Comparison of ENCODE assay signal across 11 mouse cellular contexts in genomic region chr11:95825625-95826024, GRCm38 (mm10). TPM values are rescaled to one million over a fixed set of nuclear protein-coding genes. Genes with fewer than 3 reads are reported as not detected.
DNase-seq lines count a peak whose midpoint lies in the region; ATAC-seq and TF ChIP-seq lines count a peak whose summit lies in the region.
"Had no signal": no experiment of that assay in that cellular context is flagged by ENCODE, and none has a peak within 500 bp of the region (broad histone marks: within the 10 kb centered on the region; RNA-seq: fewer than 3 reads in every experiment).

No protein-coding gene starts in this region.

- WGBS in hindbrain, embryonic 12.5 days, result 56% methylated on average over 3 of the region's 3 CpGs
- 54% methylated on average over 3 of the region's 3 CpGs for WGBS in hindbrain, embryonic 10.5 days
- 59% methylated on average over 3 of the region's 3 CpGs for WGBS in midbrain, embryonic 12.5 days
- 50% methylated on average over 3 of the region's 3 CpGs for WGBS in midbrain, postnatal 0 days
- 37% methylated on average over 3 of the region's 3 CpGs for WGBS in heart, embryonic 16.5 days

- no peak for DNase-seq in hindbrain, embryonic 10.5 days (ENCODE audit: low spot score)
- no peak for DNase-seq in midbrain, postnatal 0 days (ENCODE audit: low spot score)
- peak; percentile 26 for DNase-seq in naive thymus-derived CD4-positive, alpha-beta T cell, adult 2 months (ENCODE audit: low read depth)
- no peak for DNase-seq in left cerebral cortex, postnatal 36 days (ENCODE audit: low spot score in 2 of 2)
- DNase-seq: spleen, adult 18-20 months had no signal

- H3K27me3 ChIP-seq in hindbrain, embryonic 12.5 days, result peaks cover 75% of the 10 kb centered on the region
- H3K27me3 ChIP-seq in hindbrain, embryonic 10.5 days (ENCODE audit: insufficient read depth, poor library complexity, severe bottlenecking), result peaks cover 91% of the 10 kb centered on the region
- H3K27me3 ChIP-seq in midbrain, embryonic 12.5 days, result peaks cover 84% of the 10 kb centered on the region
- H3K27me3 ChIP-seq in midbrain, postnatal 0 days (ENCODE audit: insufficient read depth, low read length), result peaks cover 52% of the 10 kb centered on the region
- peaks cover 23% of the 10 kb centered on the region for H3K27me3 ChIP-seq in heart, embryonic 16.5 days (ENCODE audit: control insufficient read depth, insufficient read depth, low read length)

- no peaks in the 10 kb centered on the region for H3K36me3 ChIP-seq in hindbrain, embryonic 12.5 days
- H3K36me3 ChIP-seq in hindbrain, embryonic 10.5 days, result no peaks in the 10 kb centered on the region
- no peaks in the 10 kb centered on the region for H3K36me3 ChIP-seq in midbrain, embryonic 12.5 days
- H3K36me3 ChIP-seq in midbrain, postnatal 0 days (ENCODE audit: insufficient read depth, low read length), result no peaks in the 10 kb centered on the region
- no peaks in the 10 kb centered on the region for H3K36me3 ChIP-seq in heart, embryonic 16.5 days (ENCODE audit: control insufficient read depth, insufficient read depth)
- H3K36me3 ChIP-seq: limb, embryonic 15.5 days had no signal

- intact Hi-C loops in left cerebral cortex, postnatal 36 days (cut with DNase I), result loop anchor here (2.0 to 5.0 kb wide), 2 partner anchors 33 to 207 kb away; partner anchors contain the start of gene Snf8

- peaks cover 10% of the 10 kb centered on the region for H3K4me1 ChIP-seq in hindbrain, embryonic 12.5 days
- peaks cover 40% of the 10 kb centered on the region for H3K4me1 ChIP-seq in hindbrain, embryonic 10.5 days (replicated peaks)
- H3K4me1 ChIP-seq in midbrain, embryonic 12.5 days, result peaks cover 19% of the 10 kb centered on the region
- peaks cover 6% of the 10 kb centered on the region; the same call in 1 of the 2 replicates for H3K4me1 ChIP-seq in midbrain, postnatal 0 days (ENCODE audit: insufficient read depth, low read length)
- peaks cover 28% of the 10 kb centered on the region for H3K4me1 ChIP-seq in heart, embryonic 16.5 days (ENCODE audit: control insufficient read depth, insufficient read depth, low read length)

- no peak overlapping the region for H3K9ac ChIP-seq in hindbrain, embryonic 12.5 days
- no peak overlapping the region for H3K9ac ChIP-seq in midbrain, embryonic 12.5 days (replicated peaks)
- no peak overlapping the region for H3K9ac ChIP-seq in midbrain, postnatal 0 days (replicated peaks; ENCODE audit: low read length, poor library complexity, severe bottlenecking)
- peak overlapping the region; percentile 73 for H3K9ac ChIP-seq in heart, embryonic 16.5 days (ENCODE audit: low read length)

- H3K27ac ChIP-seq in hindbrain, embryonic 12.5 days, result no peak overlapping the region
- H3K27ac ChIP-seq in hindbrain, embryonic 10.5 days, result no peak overlapping the region
- no peak overlapping the region for H3K27ac ChIP-seq in midbrain, embryonic 12.5 days (replicated peaks)
- no peak overlapping the region for H3K27ac ChIP-seq in midbrain, postnatal 0 days (ENCODE audit: low read depth, low read length)
- no peak overlapping the region for H3K27ac ChIP-seq in heart, embryonic 16.5 days (ENCODE audit: low read length)
- H3K27ac ChIP-seq: hindbrain, embryonic 14.5 days; limb, embryonic 15.5 days had no signal

- no peak for TF ChIP-seq CTCF in midbrain, postnatal 0 days (IDR thresholded peaks at IDR 0.05)

- H3K9me3 ChIP-seq in hindbrain, embryonic 12.5 days (replicated peaks), result no peaks in the 10 kb centered on the region
- no peaks in the 10 kb centered on the region for H3K9me3 ChIP-seq in hindbrain, embryonic 10.5 days
- H3K9me3 ChIP-seq in midbrain, embryonic 12.5 days, result no peaks in the 10 kb centered on the region
- H3K9me3 ChIP-seq in midbrain, postnatal 0 days (ENCODE audit: low read length), result no peaks in the 10 kb centered on the region
- no peaks in the 10 kb centered on the region for H3K9me3 ChIP-seq in heart, embryonic 16.5 days (replicated peaks; ENCODE audit: control insufficient read depth, low read length)
- H3K9me3 ChIP-seq: limb, embryonic 15.5 days had no signal

- no peak for ATAC-seq in hindbrain, embryonic 12.5 days (ENCODE audit: low FRiP score)
- no peak for ATAC-seq in midbrain, embryonic 12.5 days (ENCODE audit: low FRiP score, low read depth)
- ATAC-seq in midbrain, postnatal 0 days (ENCODE audit: low FRiP score), result no peak
- ATAC-seq in heart, embryonic 16.5 days (replicated peaks; ENCODE audit: extremely low read depth, insufficient read depth, low FRiP score), result no peak
- ATAC-seq: activated CD4-positive, CD25-positive, alpha-beta regulatory T cell, adult 4 months had no signal

- no peak overlapping the region for H3K4me3 ChIP-seq in hindbrain, embryonic 12.5 days
- no peak overlapping the region for H3K4me3 ChIP-seq in hindbrain, embryonic 10.5 days
- no peak overlapping the region for H3K4me3 ChIP-seq in midbrain, embryonic 12.5 days
- no peak overlapping the region for H3K4me3 ChIP-seq in midbrain, postnatal 0 days (ENCODE audit: low read depth, low read length)
- H3K4me3 ChIP-seq in heart, embryonic 16.5 days (ENCODE audit: low read length), result peak overlapping the region; percentile 63

- H3K4me2 ChIP-seq in hindbrain, embryonic 12.5 days (replicated peaks), result 0 out of 2 replicates have a peak overlapping the region, but pooled peaks have one; percentile 88
- 0 out of 2 replicates have a peak overlapping the region, but pooled peaks have one; percentile 96 for H3K4me2 ChIP-seq in midbrain, embryonic 12.5 days (replicated peaks)
- no peak overlapping the region for H3K4me2 ChIP-seq in midbrain, postnatal 0 days (ENCODE audit: low read depth, low read length, poor library complexity, severe bottlenecking)
- H3K4me2 ChIP-seq in heart, embryonic 16.5 days (ENCODE audit: low read depth, low read length), result peak overlapping the region; percentile 79

RNA-seq across cellular contexts. Expression of gene Phospho1, which starts 1.3 kb away (rescaled TPM):
- 0.43 TPM in 1 of 2 replicates, not detected in the other for polyA plus RNA-seq in hindbrain, embryonic 12.5 days (2016; fragmentation: Nextera tagmentation; extraction: Ambion mirVana)
- 0.42 and 0.86 TPM in 2 replicates for polyA plus RNA-seq in hindbrain, embryonic 10.5 days (2016; fragmentation: Nextera tagmentation; extraction: Ambion mirVana)
- not detected in 2 replicates for polyA plus RNA-seq in midbrain, embryonic 12.5 days (2016; fragmentation: Nextera tagmentation; extraction: Ambion mirVana)
- total RNA-seq in midbrain, postnatal 0 days (2014; rRNA removed), result 0.85 and 2.1 TPM in 2 replicates
- not detected in 2 replicates for polyA plus RNA-seq in midbrain, postnatal 0 days (2015; fragmentation: Nextera tagmentation; extraction: Ambion mirVana)
- polyA plus RNA-seq in heart, embryonic 16.5 days (2015; fragmentation: Nextera tagmentation; extraction: Ambion mirVana), result 3.2 and 3.3 TPM in 2 replicates
- 10 to 100 TPM; 70.8 to 84.6 TPM for total RNA-seq in left cerebral cortex, postnatal 36 days (2021)
- polyA plus RNA-seq: activated CD4-positive, CD25-positive, alpha-beta regulatory T cell, adult 4 months had no signal

RNA-seq across cellular contexts. Expression of gene Gngt2, which starts 11.4 kb away (rescaled TPM):
- polyA plus RNA-seq in hindbrain, embryonic 12.5 days (2016; fragmentation: Nextera tagmentation; extraction: Ambion mirVana), result 5.5 and 7.9 TPM in 2 replicates
- polyA plus RNA-seq in hindbrain, embryonic 10.5 days (2016; fragmentation: Nextera tagmentation; extraction: Ambion mirVana), result 7.9 and 8.4 TPM in 2 replicates
- polyA plus RNA-seq in midbrain, embryonic 12.5 days (2016; fragmentation: Nextera tagmentation; extraction: Ambion mirVana), result 2.6 and 4.1 TPM in 2 replicates
- 2.9 and 3.3 TPM in 2 replicates for total RNA-seq in midbrain, postnatal 0 days (2014; rRNA removed)
- polyA plus RNA-seq in midbrain, postnatal 0 days (2015; fragmentation: Nextera tagmentation; extraction: Ambion mirVana), result 2.4 TPM in 2 replicates
- polyA plus RNA-seq in heart, embryonic 16.5 days (2015; fragmentation: Nextera tagmentation; extraction: Ambion mirVana), result 30.3 and 34.7 TPM in 2 replicates
- total RNA-seq in left cerebral cortex, postnatal 36 days (2021), result 1 to 10 TPM; 3.1 to 3.9 TPM

RNA-seq across cellular contexts. Expression of gene Abi3, which starts 16.7 kb away (rescaled TPM):
- 3.7 and 4.7 TPM in 2 replicates for polyA plus RNA-seq in hindbrain, embryonic 12.5 days (2016; fragmentation: Nextera tagmentation; extraction: Ambion mirVana)
- 3.5 and 4.4 TPM in 2 replicates for polyA plus RNA-seq in hindbrain, embryonic 10.5 days (2016; fragmentation: Nextera tagmentation; extraction: Ambion mirVana)
- 1.8 TPM in 2 replicates for polyA plus RNA-seq in midbrain, embryonic 12.5 days (2016; fragmentation: Nextera tagmentation; extraction: Ambion mirVana)
- 1.0 and 1.1 TPM in 2 replicates for total RNA-seq in midbrain, postnatal 0 days (2014; rRNA removed)
- polyA plus RNA-seq in midbrain, postnatal 0 days (2015; fragmentation: Nextera tagmentation; extraction: Ambion mirVana), result 1.5 TPM in 2 replicates
- polyA plus RNA-seq in heart, embryonic 16.5 days (2015; fragmentation: Nextera tagmentation; extraction: Ambion mirVana), result 19.6 and 28.0 TPM in 2 replicates
- 1 to 10 TPM; 5.1 to 5.3 TPM for total RNA-seq in left cerebral cortex, postnatal 36 days (2021)
